Comparison of ENCODE assay signal across 30 mouse cellular contexts in the genomic region with DNA sequence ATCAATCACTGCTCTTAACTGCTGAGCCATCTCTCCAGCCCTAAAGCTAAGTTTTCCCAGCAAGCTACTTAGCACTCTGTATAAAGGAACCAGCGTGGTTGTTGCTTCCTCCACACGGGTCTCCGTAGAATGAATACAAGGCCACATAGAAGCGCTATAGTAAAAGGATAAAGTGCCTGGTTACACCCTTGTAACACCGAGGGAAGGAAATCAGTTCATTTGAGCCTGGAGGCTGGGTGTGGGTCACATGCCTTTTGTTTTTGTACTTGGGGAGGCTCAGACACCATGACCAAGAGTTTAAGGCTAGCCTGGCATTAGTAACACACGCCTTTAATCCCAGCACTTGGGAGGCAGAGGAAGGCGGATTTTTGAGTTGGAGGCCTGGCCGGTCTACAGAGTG.
"Had no signal": no experiment of that assay in that cellular context is flagged by ENCODE, and none has a peak within 500 bp of the region (broad histone marks: within the 10 kb centered on the region; RNA-seq: fewer than 3 reads in every experiment).

No protein-coding gene starts in this region.

- DNase-seq: gastrocnemius, adult 2 months; gastrocnemius, postnatal 10 days; gastrocnemius, postnatal 25 days; heart, adult 11 months; heart, adult 2 months; heart, postnatal 14 days; heart, postnatal 36 days; kidney, adult 11 months; kidney, adult 2 months; kidney, adult 9 months; kidney, postnatal 10 days; kidney, postnatal 25 days; kidney, postnatal 4 days; liver; liver, embryonic 13.5 days; liver, postnatal 0 days had no signal

- H3K27ac ChIP-seq: gastrocnemius, adult 2 months; heart, adult 2 months; heart, embryonic 13.5 days; heart, embryonic 15.5 days; hindbrain, embryonic 13.5 days; hindbrain, embryonic 15.5 days; hindbrain, postnatal 0 days; kidney, embryonic 15.5 days; layer of hippocampus, adult 2 months; left cerebral cortex, adult 2 months; limb, embryonic 10.5 days; limb, embryonic 12.5 days; liver, embryonic 13.5 days; liver, embryonic 15.5 days had no signal

- H3K27me3 ChIP-seq: heart, embryonic 13.5 days; heart, embryonic 15.5 days; hindbrain, embryonic 13.5 days; hindbrain, embryonic 15.5 days; kidney, embryonic 15.5 days; limb, embryonic 12.5 days; liver, embryonic 13.5 days; liver, embryonic 15.5 days had no signal

- H3K4me2 ChIP-seq: heart, embryonic 11.5 days; heart, embryonic 13.5 days; heart, embryonic 15.5 days; hindbrain, embryonic 13.5 days; hindbrain, embryonic 15.5 days; kidney, embryonic 15.5 days; limb, embryonic 12.5 days; liver, embryonic 11.5 days; liver, embryonic 13.5 days; liver, embryonic 15.5 days had no signal

- ATAC-seq: hindbrain, postnatal 0 days; intestine, embryonic 16.5 days; liver, postnatal 0 days had no signal

- H3K9ac ChIP-seq: heart, embryonic 13.5 days; heart, embryonic 15.5 days; hindbrain, embryonic 13.5 days; hindbrain, embryonic 15.5 days; kidney, embryonic 15.5 days; limb, embryonic 12.5 days; liver, embryonic 13.5 days; liver, embryonic 15.5 days; liver, postnatal 0 days had no signal

- H3K9me3 ChIP-seq: heart, embryonic 13.5 days; heart, embryonic 15.5 days; hindbrain, embryonic 13.5 days; hindbrain, embryonic 15.5 days; kidney, embryonic 15.5 days; limb, embryonic 10.5 days; limb, embryonic 12.5 days; liver, embryonic 13.5 days; liver, embryonic 15.5 days had no signal

- H3K4me1 ChIP-seq: heart, embryonic 13.5 days; heart, embryonic 15.5 days; hindbrain, embryonic 13.5 days; hindbrain, embryonic 15.5 days; kidney, embryonic 15.5 days; limb, embryonic 10.5 days; limb, embryonic 12.5 days had no signal

- H3K4me3 ChIP-seq: gastrocnemius, adult 2 months; heart, adult 2 months; heart, embryonic 13.5 days; heart, embryonic 15.5 days; hindbrain, embryonic 13.5 days; hindbrain, embryonic 15.5 days; kidney, embryonic 15.5 days; layer of hippocampus, adult 2 months; left cerebral cortex, adult 2 months; limb, embryonic 10.5 days; limb, embryonic 12.5 days; liver, embryonic 13.5 days; liver, embryonic 15.5 days had no signal
